Mouse (Mus musculus): ENCODE results near the gene Dnajc4. TPM values are rescaled to one million over a fixed set of nuclear protein-coding genes. Genes with fewer than 3 reads are reported as not detected.

Dnajc4 gene
- polyA plus RNA-seq, 1 experiment from 2014 or later = 40.3 TPM

- Histone ChIP-seq H3K27ac (ENCODE audit: low read length) (peak overlapping the region; percentile 98), H3K27me3 (ENCODE audit: control insufficient read depth, insufficient read depth, low read length) (no peaks in the 10 kb centered on the region), H3K9ac (ENCODE audit: low read length) (peak overlapping the region; percentile 81), H3K9me3 (replicated peaks; ENCODE audit: control insufficient read depth, low read length) (no peaks in the 10 kb centered on the region), H3K4me1 (ENCODE audit: control insufficient read depth, insufficient read depth, low read length) (peaks cover 34% of the 10 kb centered on the region), H3K36me3 (ENCODE audit: control insufficient read depth, insufficient read depth) (peaks cover 38% of the 10 kb centered on the region), H3K4me2 (ENCODE audit: low read depth, low read length) (peak overlapping the region; percentile 75), H3K4me3 (ENCODE audit: low read length) (peak overlapping the region; percentile 61)
- peak; percentile 87 for ATAC-seq (replicated peaks; ENCODE audit: extremely low read depth, insufficient read depth, low FRiP score)
- WGBS = under 1% methylated on average over 57 of the region's 59 CpGs
Observed at GRCm38 (mm10) chr19:6979486-6980380, 12.6 kb downstream of the Dnajc4 start.

GRCm38 (mm10) chr19:6979001-6979479 lies 13.3 kb downstream of the Dnajc4 start:
- peaks cover 34% of the 10 kb centered on the region for H3K36me3 ChIP-seq (ENCODE audit: control insufficient read depth, insufficient read depth)

GRCm38 (mm10) chr19:6978639-6978974 lies 13.8 kb downstream of the Dnajc4 start:
- H3K27ac ChIP-seq (ENCODE audit: low read length) = peak overlapping the region; percentile 98; the same call in 1 of the 2 replicates
- 30% methylated on average over 3 of the region's 3 CpGs for WGBS

More at GRCm38 (mm10) chr19:6979001-6979479, 13.3 kb downstream of the Dnajc4 start:
- Histone ChIP-seq H3K4me3 (ENCODE audit: low read length) (peak overlapping the region; percentile 61), H3K9me3 (replicated peaks; ENCODE audit: control insufficient read depth, low read length) (no peaks in the 10 kb centered on the region), H3K27me3 (ENCODE audit: control insufficient read depth, insufficient read depth, low read length) (no peaks in the 10 kb centered on the region), H3K4me2 (ENCODE audit: low read depth, low read length) (peak overlapping the region; percentile 75), H3K9ac (ENCODE audit: low read length) (peak overlapping the region; percentile 81), H3K4me1 (ENCODE audit: control insufficient read depth, insufficient read depth, low read length) (peaks cover 35% of the 10 kb centered on the region), H3K27ac (ENCODE audit: low read length) (peak overlapping the region; percentile 98)
- no peak for ATAC-seq (replicated peaks; ENCODE audit: extremely low read depth, insufficient read depth, low FRiP score)
- 7% methylated on average over 11 of the region's 11 CpGs for WGBS

GRCm38 (mm10) chr19:6977759-6978638 lies 14.4 kb downstream of the Dnajc4 start:
- Histone ChIP-seq H3K4me1 (ENCODE audit: control insufficient read depth, insufficient read depth, low read length) (peaks cover 40% of the 10 kb centered on the region), H3K9me3 (replicated peaks; ENCODE audit: control insufficient read depth, low read length) (no peaks in the 10 kb centered on the region), H3K9ac (ENCODE audit: low read length) (peak overlapping the region; percentile 81), H3K27ac (ENCODE audit: low read length) (peak overlapping the region; percentile 98; the same call in 1 of the 2 replicates), H3K4me2 (ENCODE audit: low read depth, low read length) (peak overlapping the region; percentile 75), H3K4me3 (ENCODE audit: low read length) (peak overlapping the region; percentile 61), H3K27me3 (ENCODE audit: control insufficient read depth, insufficient read depth, low read length) (no peaks in the 10 kb centered on the region), H3K36me3 (ENCODE audit: control insufficient read depth, insufficient read depth) (peaks cover 27% of the 10 kb centered on the region)
- WGBS = 69% methylated on average over 13 of the region's 13 CpGs
- no peak for ATAC-seq (replicated peaks; ENCODE audit: extremely low read depth, insufficient read depth, low FRiP score)

More at GRCm38 (mm10) chr19:6978639-6978974, 13.8 kb downstream of the Dnajc4 start:
- no peak for ATAC-seq (replicated peaks; ENCODE audit: extremely low read depth, insufficient read depth, low FRiP score)
- H3K27me3 ChIP-seq (ENCODE audit: control insufficient read depth, insufficient read depth, low read length) = no peaks in the 10 kb centered on the region
- H3K4me2 ChIP-seq (ENCODE audit: low read depth, low read length) = peak overlapping the region; percentile 75
- peaks cover 40% of the 10 kb centered on the region for H3K4me1 ChIP-seq (ENCODE audit: control insufficient read depth, insufficient read depth, low read length)
- peaks cover 30% of the 10 kb centered on the region for H3K36me3 ChIP-seq (ENCODE audit: control insufficient read depth, insufficient read depth)
- H3K9me3 ChIP-seq (replicated peaks; ENCODE audit: control insufficient read depth, low read length) = no peaks in the 10 kb centered on the region
- peak overlapping the region; percentile 81 for H3K9ac ChIP-seq (ENCODE audit: low read length)
- peak overlapping the region; percentile 61 for H3K4me3 ChIP-seq (ENCODE audit: low read length)

GRCm38 (mm10) chr19:6975537-6976521 lies 16.5 kb downstream of the Dnajc4 start, which contains the start of gene Plcb3:
Gene Plcb3 (minus strand): TSS chr19:6976470.
- ATAC-seq (replicated peaks; ENCODE audit: extremely low read depth, insufficient read depth, low FRiP score) = no peak
- peak within 1 kb of the TSS; percentile 89 for H3K27ac ChIP-seq (ENCODE audit: low read length)
- peaks cover 38% of the 10 kb centered on the region for H3K4me1 ChIP-seq (ENCODE audit: control insufficient read depth, insufficient read depth, low read length)

GRCm38 (mm10) chr19:6974211-6975205 lies 17.9 kb downstream of the Dnajc4 start, which contains the start of gene Ppp1r14b:
Gene Ppp1r14b (plus strand): TSS chr19:6974968.
- peak within 1 kb of the TSS; percentile 71 for H3K4me3 ChIP-seq (ENCODE audit: low read length)
- H3K36me3 ChIP-seq (ENCODE audit: control insufficient read depth, insufficient read depth) = peaks cover 16% of the 10 kb centered on the region
- peak within 1 kb of the TSS; percentile 91 for H3K4me2 ChIP-seq (ENCODE audit: low read depth, low read length)
- H3K9me3 ChIP-seq (replicated peaks; ENCODE audit: control insufficient read depth, low read length) = no peaks in the 10 kb centered on the region
- WGBS = under 1% methylated on average over 70 of the region's 84 CpGs
- H3K27me3 ChIP-seq (ENCODE audit: control insufficient read depth, insufficient read depth, low read length) = no peaks in the 10 kb centered on the region
- peak; percentile 61 for ATAC-seq (replicated peaks; ENCODE audit: extremely low read depth, insufficient read depth, low FRiP score)
- peaks cover 48% of the 10 kb centered on the region for H3K4me1 ChIP-seq (ENCODE audit: control insufficient read depth, insufficient read depth, low read length)
- peak within 1 kb of the TSS; percentile 89 for H3K27ac ChIP-seq (ENCODE audit: low read length)
- H3K9ac ChIP-seq (ENCODE audit: low read length) = peak within 1 kb of the TSS; percentile 81

More at GRCm38 (mm10) chr19:6975537-6976521, 16.5 kb downstream of the Dnajc4 start, which contains the start of gene Plcb3:
- H3K9ac ChIP-seq (ENCODE audit: low read length) = peak within 1 kb of the TSS; percentile 81
- peaks cover 16% of the 10 kb centered on the region for H3K36me3 ChIP-seq (ENCODE audit: control insufficient read depth, insufficient read depth)
- peak within 1 kb of the TSS; percentile 71 for H3K4me3 ChIP-seq (ENCODE audit: low read length)
- H3K9me3 ChIP-seq (replicated peaks; ENCODE audit: control insufficient read depth, low read length) = no peaks in the 10 kb centered on the region
- peak within 1 kb of the TSS; percentile 91 for H3K4me2 ChIP-seq (ENCODE audit: low read depth, low read length)
- H3K27me3 ChIP-seq (ENCODE audit: control insufficient read depth, insufficient read depth, low read length) = no peaks in the 10 kb centered on the region
- 1% methylated on average over 16 of the region's 16 CpGs for WGBS

GRCm38 (mm10) chr19:6973581-6974190 lies 18.7 kb downstream of the Dnajc4 start:
- Histone ChIP-seq H3K9me3 (replicated peaks; ENCODE audit: control insufficient read depth, low read length) (no peaks in the 10 kb centered on the region), H3K36me3 (ENCODE audit: control insufficient read depth, insufficient read depth) (peaks cover 16% of the 10 kb centered on the region), H3K4me3 (ENCODE audit: low read length) (peak overlapping the region; percentile 71), H3K4me2 (ENCODE audit: low read depth, low read length) (peak overlapping the region; percentile 91), H3K27me3 (ENCODE audit: control insufficient read depth, insufficient read depth, low read length) (no peaks in the 10 kb centered on the region), H3K4me1 (ENCODE audit: control insufficient read depth, insufficient read depth, low read length) (peaks cover 45% of the 10 kb centered on the region), H3K9ac (ENCODE audit: low read length) (peak overlapping the region; percentile 81), H3K27ac (ENCODE audit: low read length) (peak overlapping the region; percentile 89)
- WGBS = 33% methylated on average over 12 of the region's 12 CpGs
- ATAC-seq (replicated peaks; ENCODE audit: extremely low read depth, insufficient read depth, low FRiP score) = no peak

All from heart, embryonic 16.5 days (tissue).